Mouse (Mus musculus) MEL (cell line): ENCODE measurements around the gene Zfp420. TPM values are rescaled to one million over a fixed set of nuclear protein-coding genes. Genes with fewer than 3 reads are reported as not detected.

ENCODE experiments used
- DNase-seq: peaks from one replicate; pipeline ENCODE4 v3.0.0; 2011; ENCODE audit warnings: low read depth, low spot score
- H3K27ac ChIP-seq: 2 replicates; pipeline ENCODE4 v1.5.1; 2012; ENCODE audit warnings: low read depth, mild to moderate bottlenecking, control low read depth, low read length, moderate library complexity; ENCODE audit not compliant: control insufficient read depth
- H3K27me3 ChIP-seq, 2 experiments: fragments of 150-350 bp in 1 of 2; sonication (generic) in 1 of 2; 2 replicates each; pipeline ENCODE4 v1.6.1; 2012; ENCODE audit warnings: low read length in 2 of 2, mild to moderate bottlenecking in 2 of 2, improper control_type of control experiment in 1 of 2, moderate library complexity in 1 of 2; ENCODE audit not compliant: insufficient read depth in 2 of 2, control insufficient read depth in 1 of 2
- H3K36me3 ChIP-seq, 2 experiments: 2 replicates each; pipeline ENCODE4 v1.6.1; 2012 to 2014; ENCODE audit warnings: low read length in 2 of 2, improper control_type of control experiment in 1 of 2, inconsistent platforms in 1 of 2, mild to moderate bottlenecking in 1 of 2; ENCODE audit not compliant: insufficient read depth in 2 of 2, control insufficient read depth in 1 of 2
- H3K4me1 ChIP-seq, 2 experiments: fragments of 150-350 bp in 1 of 2; sonication (generic) in 1 of 2; 2 replicates each; pipeline ENCODE4 v1.6.1; 2012; ENCODE audit warnings: low read length in 2 of 2, improper control_type of control experiment in 1 of 2, mild to moderate bottlenecking in 1 of 2; ENCODE audit not compliant: insufficient read depth in 2 of 2, control insufficient read depth in 1 of 2
- H3K4me3 ChIP-seq, 2 experiments: fragments of 150-350 bp in 1 of 2; sonication (generic) in 1 of 2; 2 replicates each; pipeline ENCODE4 v1.5.1; 2012; ENCODE audit warnings: low read depth in 2 of 2, low read length in 2 of 2, mild to moderate bottlenecking in 2 of 2, moderate library complexity in 2 of 2, control low read depth in 1 of 2, improper control_type of control experiment in 1 of 2; ENCODE audit not compliant: control insufficient read depth in 1 of 2, insufficient read depth in 1 of 2
- H3K79me2 ChIP-seq: 2 replicates; pipeline ENCODE4 v1.6.1; 2012; ENCODE audit warnings: mild to moderate bottlenecking, low read length, moderate library complexity; ENCODE audit not compliant: control insufficient read depth, poor library complexity, insufficient read depth
- H3K9ac ChIP-seq: 2 replicates; pipeline ENCODE4 v1.6.1; 2012; ENCODE audit warnings: low read depth, mild to moderate bottlenecking, control low read depth, low read length, moderate library complexity; ENCODE audit not compliant: control insufficient read depth, poor library complexity, severe bottlenecking
- H3K9me3 ChIP-seq: fragments of 150-350 bp; sonication (generic); replicated peaks from 2 replicates; pipeline ENCODE4 v1.6.1; 2012; ENCODE audit warnings: mild to moderate bottlenecking, low read length, improper control_type of control experiment, moderate library complexity; ENCODE audit not compliant: insufficient read depth
- E2F4 ChIP-seq: IDR thresholded peaks from 2 replicates; pipeline ENCODE4 v1.6.1; 2011; ENCODE audit warnings: low read depth, low read length, improper control_type of control experiment, borderline replicate concordance
- MYC ChIP-seq: IDR thresholded peaks from 2 replicates; pipeline ENCODE4 v1.6.1; 2011; ENCODE audit warnings: low read depth, mild to moderate bottlenecking, low read length, improper control_type of control experiment, moderate library complexity
- NRF1 ChIP-seq: IDR thresholded peaks from 2 replicates; pipeline ENCODE4 v1.6.1; 2014; ENCODE audit warnings: low read depth, mild to moderate bottlenecking, inconsistent platforms, low read length, improper control_type of control experiment, moderate library complexity; ENCODE audit not compliant: poor library complexity, insufficient read depth, severe bottlenecking
- POLR2AphosphoS2 ChIP-seq: IDR thresholded peaks from 2 replicates; pipeline ENCODE4 v1.6.1; 2011; ENCODE audit warnings: low read length, improper control_type of control experiment
- TAL1 ChIP-seq: IDR thresholded peaks from 2 replicates; pipeline ENCODE4 v1.6.1; 2012; ENCODE audit warnings: mild to moderate bottlenecking, inconsistent platforms, low read length, moderate library complexity, mixed read lengths
- USF1 ChIP-seq: IDR thresholded peaks from 2 replicates; pipeline ENCODE4 v1.6.1; 2014; ENCODE audit warnings: low read depth, mild to moderate bottlenecking, inconsistent platforms, low read length, improper control_type of control experiment, moderate library complexity
- polyA plus RNA-seq, 2 experiments: library from polyadenylated mRNA; stranded (reverse) in 1 of 2; unstranded in 1 of 2; fragments of >175 nt in 1 of 2; fragments of >200 nt in 1 of 2; gene quantifications; 2 replicates each; pipeline versions ENCODE4 v1.2.1 to v1.2.4; 2012; ENCODE audit warnings: low replicate concordance in 2 of 2, low read depth in 1 of 2; ENCODE audit not compliant: insufficient read length in 2 of 2, insufficient read depth in 1 of 2, missing spikeins in 1 of 2
- total RNA-seq: library from RNA; depleted of rRNA; stranded (reverse); fragments of 300-350 nt; gene quantifications from 2 replicates; pipeline ENCODE4 v1.2.3, GENCODE M21; 2012

Zfp420 gene
- total and polyA plus RNA-seq, 3 experiments, result 3.2 to 4.2 TPM; not detected in 1

- no peaks in the 10 kb centered on the region; a peak in 1 of 4 replicates for H3K36me3 ChIP-seq
- H3K9ac ChIP-seq, result no peak overlapping the region
- DNase-seq, result no peak
- no peaks in the 10 kb centered on the region for H3K79me2 ChIP-seq
- peaks cover 0 to 2% of the 10 kb centered on the region in 2 experiments; a peak in 1 of 4 replicates for H3K4me1 ChIP-seq
- no peak overlapping the region for H3K4me3 ChIP-seq
- H3K9me3 ChIP-seq, result no peaks in the 10 kb centered on the region
- no peaks in the 10 kb centered on the region for H3K27me3 ChIP-seq
- TF ChIP-seq NRF1, result no peak
- no peak for TF ChIP-seq E2F4
- TF ChIP-seq POLR2AphosphoS2, result no peak
- no peak for TF ChIP-seq USF1
- TF ChIP-seq, all 39 proteins: peak for 0
- no peak overlapping the region for H3K27ac ChIP-seq
Observed at GRCm38 (mm10) chr7:29912172-29912571, 52.4 kb downstream of the Zfp420 start.

DNA sequence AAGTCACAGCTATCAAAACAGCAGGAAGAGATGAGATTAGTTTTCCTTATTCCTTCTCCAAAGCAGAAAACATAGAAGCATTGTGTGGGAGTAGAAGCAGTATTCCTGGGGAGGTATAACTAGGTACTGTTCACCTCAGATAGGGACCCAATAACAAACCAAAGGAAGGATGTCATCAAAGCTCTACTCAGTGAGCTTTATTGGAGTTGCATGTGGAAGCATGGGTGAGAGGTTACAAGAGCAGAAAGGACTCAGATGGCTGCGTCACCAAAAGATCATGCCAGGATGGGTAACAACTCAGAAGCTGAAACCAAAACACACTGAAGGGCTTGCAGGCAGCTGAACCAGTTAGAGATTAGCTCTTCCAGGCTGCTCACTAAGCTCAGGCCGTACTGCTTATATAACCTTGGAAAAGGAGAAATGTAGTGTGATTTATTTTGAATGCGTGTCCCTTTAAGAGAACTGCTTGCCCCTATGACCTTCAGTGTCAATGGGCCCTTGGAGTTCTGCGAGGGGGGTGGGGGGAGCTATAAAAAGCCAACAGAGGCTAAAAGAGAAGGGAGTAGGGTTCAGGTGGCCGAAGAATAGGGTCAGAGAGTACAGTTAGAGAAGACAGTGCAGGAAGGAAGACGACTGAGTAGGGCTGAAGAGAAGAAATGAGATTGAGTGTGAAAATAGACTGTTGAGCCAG lies 57.7 kb downstream of the Zfp420 start:
- no peaks in the 10 kb centered on the region for H3K9me3 ChIP-seq
- TF ChIP-seq TAL1, result no peak
- TF ChIP-seq, all 39 proteins: peak for 0
- H3K9ac ChIP-seq, result no peak overlapping the region

DNA sequence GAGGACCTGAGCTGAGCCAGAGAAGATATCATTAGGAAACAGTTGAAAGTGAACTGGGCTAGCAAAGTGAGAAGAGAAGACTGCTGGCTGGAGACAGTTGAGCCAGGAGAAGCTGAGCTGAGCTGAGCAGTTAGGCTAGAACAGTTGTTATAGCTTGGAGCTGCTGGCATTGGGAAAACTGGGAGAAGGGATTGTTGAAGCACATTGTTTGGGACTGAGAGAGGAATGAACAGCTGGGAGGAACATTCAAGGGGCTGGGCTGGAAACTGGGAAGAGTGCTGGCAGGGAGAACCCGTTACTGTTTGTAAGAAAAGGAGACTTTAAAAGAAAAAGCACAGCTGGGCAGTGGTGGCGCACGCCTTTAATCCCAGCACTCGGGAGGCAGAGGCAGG lies 58.3 kb downstream of the Zfp420 start:
- Histone ChIP-seq H3K9ac (no peak overlapping the region), H3K4me1 (no peaks in the 10 kb centered on the region; a peak in 1 of 4 replicates), H3K4me3 (no peak overlapping the region), H3K36me3 (peaks cover 0 to 4% of the 10 kb centered on the region in 2 experiments; a peak in 1 of 4 replicates), H3K79me2 (no peaks in the 10 kb centered on the region), H3K27me3 (no peaks in the 10 kb centered on the region), H3K27ac (no peak overlapping the region), H3K9me3 (no peaks in the 10 kb centered on the region)
- TF ChIP-seq MYC, result no peak
- DNase-seq, result no peak

More for the DNA sequence above, 57.7 kb downstream of the Zfp420 start:
- H3K36me3 ChIP-seq, result peaks cover 0 to 4% of the 10 kb centered on the region in 2 experiments; a peak in 1 of 4 replicates
- H3K79me2 ChIP-seq, result no peaks in the 10 kb centered on the region
- H3K4me1 ChIP-seq, result no peaks in the 10 kb centered on the region; a peak in 1 of 4 replicates
- H3K4me3 ChIP-seq, result no peak overlapping the region
- DNase-seq, result no peak
- H3K27ac ChIP-seq, result no peak overlapping the region
- H3K27me3 ChIP-seq, result no peaks in the 10 kb centered on the region
